22 mouse cellular contexts compared by ENCODE assay signal in genomic region chr2:9897846-9898245, GRCm38 (mm10). TPM values are rescaled to one million over a fixed set of nuclear protein-coding genes. Genes with fewer than 3 reads are reported as not detected.
DNase-seq lines count a peak whose midpoint lies in the region; ATAC-seq lines count a peak whose summit lies in the region.
"Had no signal": no experiment of that assay in that cellular context is flagged by ENCODE, and none has a peak within 500 bp of the region (broad histone marks: within the 10 kb centered on the region; RNA-seq: fewer than 3 reads in every experiment).

No protein-coding gene starts in this region.

- no peak overlapping the region for H3K27ac ChIP-seq in hindbrain, embryonic 12.5 days
- no peak overlapping the region for H3K27ac ChIP-seq in hindbrain, embryonic 10.5 days
- H3K27ac ChIP-seq in forebrain, embryonic 12.5 days: no peak overlapping the region
- no peak overlapping the region for H3K27ac ChIP-seq in midbrain, embryonic 11.5 days (ENCODE audit: low read depth, low read length)
- H3K27ac ChIP-seq: intestine, embryonic 15.5 days; limb, embryonic 15.5 days; stomach, postnatal 0 days had no signal

- WGBS in hindbrain, embryonic 12.5 days: 3% methylated on average over 8 of the region's 8 CpGs
- WGBS in hindbrain, embryonic 10.5 days: 5% methylated on average over 8 of the region's 8 CpGs
- under 1% methylated on average over 8 of the region's 8 CpGs for WGBS in forebrain, embryonic 12.5 days
- WGBS in midbrain, embryonic 11.5 days: 5% methylated on average over 8 of the region's 8 CpGs

- H3K4me1 ChIP-seq in hindbrain, embryonic 12.5 days: peaks cover 18% of the 10 kb centered on the region
- H3K4me1 ChIP-seq in hindbrain, embryonic 10.5 days (replicated peaks): peaks cover 36% of the 10 kb centered on the region
- peaks cover 30% of the 10 kb centered on the region for H3K4me1 ChIP-seq in forebrain, embryonic 12.5 days
- H3K4me1 ChIP-seq in midbrain, embryonic 11.5 days (ENCODE audit: control insufficient read depth, insufficient read depth, low read length): 0 out of 2 replicates have a peak, but pooled peaks cover 3% of the 10 kb centered on the region
- H3K4me1 ChIP-seq: intestine, embryonic 15.5 days had no signal

- peaks cover 81% of the 10 kb centered on the region for H3K27me3 ChIP-seq in hindbrain, embryonic 12.5 days
- H3K27me3 ChIP-seq in hindbrain, embryonic 10.5 days (ENCODE audit: insufficient read depth, poor library complexity, severe bottlenecking): peaks cover 88% of the 10 kb centered on the region
- H3K27me3 ChIP-seq in forebrain, embryonic 12.5 days: peaks cover 87% of the 10 kb centered on the region
- peaks cover 54% of the 10 kb centered on the region for H3K27me3 ChIP-seq in midbrain, embryonic 11.5 days (ENCODE audit: control insufficient read depth, insufficient read depth, low read length)

- no peaks in the 10 kb centered on the region for H3K36me3 ChIP-seq in hindbrain, embryonic 12.5 days
- H3K36me3 ChIP-seq in hindbrain, embryonic 10.5 days: no peaks in the 10 kb centered on the region
- H3K36me3 ChIP-seq in forebrain, embryonic 12.5 days (replicated peaks): no peaks in the 10 kb centered on the region
- H3K36me3 ChIP-seq in midbrain, embryonic 11.5 days (ENCODE audit: control insufficient read depth, insufficient read depth, low read length): no peaks in the 10 kb centered on the region
- H3K36me3 ChIP-seq: intestine, embryonic 15.5 days; limb, embryonic 15.5 days had no signal

- no peak overlapping the region for H3K9ac ChIP-seq in hindbrain, embryonic 12.5 days
- no peak overlapping the region for H3K9ac ChIP-seq in forebrain, embryonic 12.5 days
- H3K9ac ChIP-seq in midbrain, embryonic 11.5 days (ENCODE audit: low read length): no peak overlapping the region
- H3K9ac ChIP-seq: intestine, embryonic 15.5 days; limb, embryonic 15.5 days had no signal

- ATAC-seq in hindbrain, embryonic 12.5 days (ENCODE audit: low FRiP score): 0 out of 2 replicates have a peak, but pooled peaks have one; percentile 9
- peak; percentile 34; the same call in 1 of the 2 replicates for ATAC-seq in forebrain, embryonic 12.5 days (ENCODE audit: low FRiP score)
- ATAC-seq in midbrain, embryonic 11.5 days (ENCODE audit: low FRiP score): peak; percentile 28
- ATAC-seq: intestine, embryonic 15.5 days had no signal

- intact Hi-C loops in heart, postnatal 10 days (cut with DNase I): no loop called here

- no peak overlapping the region for H3K4me3 ChIP-seq in hindbrain, embryonic 12.5 days
- H3K4me3 ChIP-seq in hindbrain, embryonic 10.5 days: no peak overlapping the region
- H3K4me3 ChIP-seq in forebrain, embryonic 12.5 days (replicated peaks): no peak overlapping the region
- H3K4me3 ChIP-seq in midbrain, embryonic 11.5 days (ENCODE audit: low read depth, low read length): no peak overlapping the region
- H3K4me3 ChIP-seq: intestine, embryonic 15.5 days; limb, embryonic 15.5 days had no signal

- H3K9me3 ChIP-seq in hindbrain, embryonic 12.5 days (replicated peaks): no peaks in the 10 kb centered on the region
- no peaks in the 10 kb centered on the region for H3K9me3 ChIP-seq in hindbrain, embryonic 10.5 days
- H3K9me3 ChIP-seq in forebrain, embryonic 12.5 days: no peaks in the 10 kb centered on the region
- no peaks in the 10 kb centered on the region for H3K9me3 ChIP-seq in midbrain, embryonic 11.5 days (ENCODE audit: control insufficient read depth, low read length)
- H3K9me3 ChIP-seq: intestine, embryonic 15.5 days; limb, embryonic 15.5 days had no signal

- no peak for DNase-seq in hindbrain, embryonic 10.5 days (ENCODE audit: low spot score)
- peak; percentile 87 for DNase-seq in midbrain, embryonic 11.5 days (ENCODE audit: low spot score, missing footprints)
- peak; percentile 69 for DNase-seq in retina, postnatal 1 day
- no peak for DNase-seq in thymus, postnatal 0 days (ENCODE audit: low spot score)
- DNase-seq in heart, postnatal 10 days: no peak
- DNase-seq in natural killer cell, adult 2 months (ENCODE audit: low spot score in 2 of 2): no peak
- DNase-seq: cerebellum, adult 11 months; heart, adult 18-20 months; lung, adult 18-20 months; lung, postnatal 4 days; thymus, postnatal 36 days had no signal

- no peak overlapping the region for H3K4me2 ChIP-seq in hindbrain, embryonic 12.5 days (replicated peaks)
- H3K4me2 ChIP-seq in forebrain, embryonic 12.5 days: no peak overlapping the region
- H3K4me2 ChIP-seq in midbrain, embryonic 11.5 days: no peak overlapping the region
- H3K4me2 ChIP-seq: intestine, embryonic 15.5 days; limb, embryonic 15.5 days had no signal

RNA-seq across cellular contexts. Expression of gene Gata3, which starts 8.0 kb away (rescaled TPM):
- 48.4 and 63.4 TPM in 2 replicates for polyA plus RNA-seq in hindbrain, embryonic 12.5 days (2016; fragmentation: Nextera tagmentation; extraction: Ambion mirVana)
- polyA plus RNA-seq in hindbrain, embryonic 10.5 days (2016; fragmentation: Nextera tagmentation; extraction: Ambion mirVana): 14.2 and 16.8 TPM in 2 replicates
- polyA plus RNA-seq in forebrain, embryonic 12.5 days (2016; fragmentation: Nextera tagmentation; extraction: Ambion mirVana): 3.2 and 10.9 TPM in 2 replicates
- 34.1 and 34.8 TPM in 2 replicates for polyA plus RNA-seq in midbrain, embryonic 11.5 days (2014; fragmentation: Nextera tagmentation; extraction: Ambion mirVana)
- polyA plus RNA-seq in thymus, postnatal 0 days (2015; fragmentation: Nextera tagmentation; extraction: Ambion mirVana): 69.7 and 81.2 TPM in 2 replicates
- under 1 TPM; 0.86 to 0.92 TPM for total RNA-seq in heart, postnatal 10 days (2021)
- total RNA-seq: layer of hippocampus, adult 18-20 months had no signal

RNA-seq across cellular contexts. Expression of gene 9230102O04Rik, which starts 8.5 kb away (rescaled TPM):
- polyA plus RNA-seq in hindbrain, embryonic 12.5 days (2016; fragmentation: Nextera tagmentation; extraction: Ambion mirVana): 3.5 and 3.8 TPM in 2 replicates
- polyA plus RNA-seq in hindbrain, embryonic 10.5 days (2016; fragmentation: Nextera tagmentation; extraction: Ambion mirVana): 0.54 TPM in 1 of 2 replicates, not detected in the other
- polyA plus RNA-seq in forebrain, embryonic 12.5 days (2016; fragmentation: Nextera tagmentation; extraction: Ambion mirVana): 0.50 TPM in 1 of 2 replicates, not detected in the other
- polyA plus RNA-seq in midbrain, embryonic 11.5 days (2014; fragmentation: Nextera tagmentation; extraction: Ambion mirVana): 1.4 and 1.6 TPM in 2 replicates
- polyA plus RNA-seq in thymus, postnatal 0 days (2015; fragmentation: Nextera tagmentation; extraction: Ambion mirVana): not detected in 2 replicates
- not detected for total RNA-seq in heart, postnatal 10 days (2021)
- total RNA-seq: common myeloid progenitor, adult 5-6 weeks; heart, adult 18-20 months; layer of hippocampus, adult 18-20 months; left cerebral cortex, postnatal 10 days; monocyte, adult 5-6 weeks had no signal
- polyA plus RNA-seq: heart, postnatal 0 days; intestine, embryonic 15.5 days; limb, embryonic 15.5 days; spleen, adult 2 months; stomach, postnatal 0 days had no signal

RNA-seq across cellular contexts. Expression of gene 4930412O13Rik, which starts 16.8 kb away (rescaled TPM):
- polyA plus RNA-seq in hindbrain, embryonic 12.5 days (2016; fragmentation: Nextera tagmentation; extraction: Ambion mirVana): 1.1 and 2.9 TPM in 2 replicates
- polyA plus RNA-seq in hindbrain, embryonic 10.5 days (2016; fragmentation: Nextera tagmentation; extraction: Ambion mirVana): 0.75 and 1.0 TPM in 2 replicates
- polyA plus RNA-seq in forebrain, embryonic 12.5 days (2016; fragmentation: Nextera tagmentation; extraction: Ambion mirVana): 0.45 TPM in 1 of 2 replicates, not detected in the other
- 0.20 and 1.2 TPM in 2 replicates for polyA plus RNA-seq in midbrain, embryonic 11.5 days (2014; fragmentation: Nextera tagmentation; extraction: Ambion mirVana)
- polyA plus RNA-seq in thymus, postnatal 0 days (2015; fragmentation: Nextera tagmentation; extraction: Ambion mirVana): not detected in 2 replicates
- not detected for total RNA-seq in heart, postnatal 10 days (2021)
- total RNA-seq: common myeloid progenitor, adult 5-6 weeks; heart, adult 18-20 months; layer of hippocampus, adult 18-20 months; left cerebral cortex, postnatal 10 days; monocyte, adult 5-6 weeks had no signal
- polyA plus RNA-seq: heart, postnatal 0 days; intestine, embryonic 15.5 days; limb, embryonic 15.5 days; spleen, adult 2 months; stomach, postnatal 0 days had no signal

Comparison
In these comparisons a context has a peak if more than half of its experiments do, and no peak if none do; other contexts are left out.
1. DNase-seq: peak in midbrain, embryonic 11.5 days (single experiment) and retina, postnatal 1 day (single experiment); none in hindbrain, embryonic 10.5 days (single experiment), thymus, postnatal 0 days (single experiment), heart, postnatal 10 days (0 of 2) and natural killer cell, adult 2 months (0 of 2).
2. Peak in every context shown above with its lines, with median percentiles within 50 percentile points of each other: ATAC-seq.